Mouse (Mus musculus) cerebellum, adult 2 months (tissue): ENCODE results near the gene Pld3.

ENCODE experiments used
- CTCF ChIP-seq: fragments of 200-500 bp; IDR thresholded peaks from 2 replicates; pipeline ENCODE4 v1.5.1; 2011; ENCODE audit warnings: low read depth, mild to moderate bottlenecking, control low read depth, low read length, moderate library complexity, borderline replicate concordance; ENCODE audit not compliant: insufficient read depth
- POLR2A ChIP-seq: fragments of 200-500 bp; IDR thresholded peaks from 2 replicates; pipeline ENCODE4 v1.6.1; 2011; ENCODE audit warnings: low read length, control low read depth, borderline replicate concordance; ENCODE audit not compliant: insufficient read depth

DNA sequence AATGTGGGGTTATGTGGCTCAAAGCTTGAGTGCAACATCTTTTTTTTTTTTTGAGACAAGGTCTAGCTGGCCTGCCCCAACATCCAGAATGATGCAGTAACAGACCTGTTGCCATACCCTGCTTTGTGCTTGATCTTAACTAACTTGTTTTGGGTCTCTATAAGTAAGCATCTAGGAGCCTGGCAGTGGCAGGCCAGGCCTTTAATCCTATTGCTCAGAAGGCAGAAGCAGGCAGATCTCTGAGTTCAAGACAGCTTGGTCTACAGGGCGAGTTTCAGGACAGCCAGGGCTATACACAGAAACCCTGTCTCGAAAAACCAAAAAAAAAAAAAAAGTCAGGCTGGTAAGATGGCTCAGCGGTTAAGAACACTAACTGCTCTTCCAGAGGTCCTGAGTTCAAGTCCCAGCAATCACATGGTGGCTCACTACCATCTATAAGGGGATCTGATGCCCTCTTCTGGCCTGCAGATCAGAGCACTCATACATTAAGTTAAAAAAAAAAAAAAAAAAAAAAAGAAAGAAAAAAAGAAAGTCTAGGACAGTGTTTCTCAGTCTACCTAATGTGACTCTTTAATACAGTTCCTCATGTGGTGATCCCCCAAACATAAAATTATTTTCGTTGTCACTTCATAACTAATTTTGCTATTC is 37.7 kb upstream of the Pld3 start:
- TF ChIP-seq CTCF (no peak), POLR2A (no peak)
